Mouse (Mus musculus) forebrain, embryonic 16.5 days (tissue): Measurements from ENCODE around the gene Fry. TPM values are rescaled to one million over a fixed set of nuclear protein-coding genes. Genes with fewer than 3 reads are reported as not detected.

Source experiments
- ATAC-seq: fragments of 200-750 bp; cut with Nextera tagmentation; 2 replicates; pipeline ENCODE4 v1.8.0; 2017; ENCODE audit warnings: mild to moderate bottlenecking, moderate library complexity
- H3K27ac ChIP-seq: fragments of 300-500 bp; sonication (generic); 2 replicates; pipeline ENCODE4 v1.5.1; 2014; ENCODE audit warnings: low read length, control low read depth
- H3K27me3 ChIP-seq: fragments of 300-500 bp; sonication (generic); replicated peaks from 2 replicates; pipeline ENCODE4 v1.6.1; 2014; ENCODE audit warnings: low read length; ENCODE audit not compliant: control insufficient read depth, insufficient read depth
- H3K36me3 ChIP-seq: fragments of 300-500 bp; sonication (generic); 2 replicates; pipeline ENCODE4 v1.6.1; 2014; ENCODE audit not compliant: control insufficient read depth, insufficient read depth
- H3K4me1 ChIP-seq: fragments of 300-500 bp; sonication (generic); replicated peaks from 2 replicates; pipeline ENCODE4 v1.6.1; 2014; ENCODE audit warnings: low read length; ENCODE audit not compliant: control insufficient read depth, insufficient read depth
- H3K4me2 ChIP-seq: fragments of 300-500 bp; sonication (generic); 2 replicates; pipeline ENCODE4 v1.6.1; 2014; ENCODE audit warnings: mild to moderate bottlenecking, low read length, control low read depth
- H3K4me3 ChIP-seq: fragments of 300-500 bp; sonication (generic); replicated peaks from 2 replicates; pipeline ENCODE4 v1.5.1; 2014; ENCODE audit warnings: mild to moderate bottlenecking, low read length, control low read depth
- H3K9ac ChIP-seq: fragments of 300-500 bp; sonication (generic); replicated peaks from 2 replicates; pipeline ENCODE4 v1.6.1; 2014; ENCODE audit warnings: low read depth, low read length, control low read depth
- H3K9me3 ChIP-seq: fragments of 300-500 bp; sonication (generic); 2 replicates; pipeline ENCODE4 v1.6.1; 2016; ENCODE audit warnings: low read length; ENCODE audit not compliant: control insufficient read depth
- WGBS: fragments of 180-500 bp; shearing (Covaris S2); extraction: QIAGEN DNeasy Blood & Tissue Kit; methylation state at CpG from one replicate; pipeline ENCODE4 v1.1.7; 2014; 5-methylcytosine and 5-hydroxymethylcytosine counted together
- polyA plus RNA-seq: library from polyadenylated mRNA; unstranded; fragments of >200 nt; fragmentation: Nextera tagmentation; extraction: Ambion mirVana; gene quantifications from 2 replicates; pipeline ENCODE4 v1.2.1, GENCODE M21; 2015

Gene Fry
- polyA plus RNA-seq, 1 experiment from 2014 or later = 45.4 TPM

DNA sequence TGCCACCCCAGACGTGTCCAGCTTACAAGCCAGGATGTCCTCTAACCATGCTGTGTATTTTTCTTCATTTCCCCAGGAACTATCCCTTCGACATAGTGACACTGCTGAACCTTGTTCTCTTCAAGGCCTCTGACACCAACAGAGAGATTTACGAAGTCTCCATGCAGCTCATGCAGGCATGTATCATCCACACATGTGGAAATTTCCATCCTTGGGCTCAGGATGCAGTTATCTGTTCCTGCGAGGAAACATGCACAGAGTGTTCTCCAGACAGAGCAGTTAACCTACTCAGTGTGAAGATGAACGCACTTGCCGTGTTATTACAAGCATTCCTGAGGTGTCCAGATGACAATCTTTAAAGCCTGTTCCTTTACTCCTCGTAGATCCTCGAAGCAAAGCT, 286.4 kb downstream of the Fry start:
- Histone ChIP-seq H3K4me3 (no peak overlapping the region), H3K9ac (no peak overlapping the region), H3K27ac (no peak overlapping the region), H3K4me2 (no peak overlapping the region), H3K36me3 (peaks cover 26% of the 10 kb centered on the region), H3K4me1 (no peaks in the 10 kb centered on the region), H3K27me3 (no peaks in the 10 kb centered on the region), H3K9me3 (no peaks in the 10 kb centered on the region; the same call in 1 of the 2 replicates)
- WGBS = 79% methylated on average over 8 of the region's 8 CpGs
- ATAC-seq = no peak

DNA sequence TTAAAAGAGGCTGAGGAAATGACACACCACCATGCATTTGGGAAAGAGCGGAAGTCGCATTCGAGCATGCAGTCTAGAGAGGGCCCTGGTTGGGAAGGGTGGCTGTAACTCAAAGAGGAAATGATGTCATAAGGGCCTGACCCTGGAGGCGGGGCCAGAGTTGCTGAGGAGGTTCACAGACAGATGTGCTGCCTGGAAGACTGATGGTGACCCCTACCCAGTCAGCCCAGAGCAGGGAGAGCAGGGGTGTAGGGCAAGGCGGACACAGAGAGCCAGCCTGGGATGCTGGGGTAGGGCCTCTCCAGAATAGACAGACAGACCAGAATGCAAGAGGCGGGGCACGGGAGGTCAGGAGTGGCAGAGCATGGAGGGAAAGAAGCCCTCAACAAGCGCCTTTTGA, 290.5 kb downstream of the Fry start:
- WGBS = 89% methylated on average over 8 of the region's 8 CpGs
- no peak overlapping the region for H3K4me3 ChIP-seq
- no peaks in the 10 kb centered on the region for H3K27me3 ChIP-seq
- H3K27ac ChIP-seq = no peak overlapping the region
- no peak for ATAC-seq
- peaks cover 12% of the 10 kb centered on the region for H3K36me3 ChIP-seq
- H3K4me2 ChIP-seq = no peak overlapping the region
- H3K9ac ChIP-seq = no peak overlapping the region
- H3K9me3 ChIP-seq = no peaks in the 10 kb centered on the region
- H3K4me1 ChIP-seq = no peaks in the 10 kb centered on the region

DNA sequence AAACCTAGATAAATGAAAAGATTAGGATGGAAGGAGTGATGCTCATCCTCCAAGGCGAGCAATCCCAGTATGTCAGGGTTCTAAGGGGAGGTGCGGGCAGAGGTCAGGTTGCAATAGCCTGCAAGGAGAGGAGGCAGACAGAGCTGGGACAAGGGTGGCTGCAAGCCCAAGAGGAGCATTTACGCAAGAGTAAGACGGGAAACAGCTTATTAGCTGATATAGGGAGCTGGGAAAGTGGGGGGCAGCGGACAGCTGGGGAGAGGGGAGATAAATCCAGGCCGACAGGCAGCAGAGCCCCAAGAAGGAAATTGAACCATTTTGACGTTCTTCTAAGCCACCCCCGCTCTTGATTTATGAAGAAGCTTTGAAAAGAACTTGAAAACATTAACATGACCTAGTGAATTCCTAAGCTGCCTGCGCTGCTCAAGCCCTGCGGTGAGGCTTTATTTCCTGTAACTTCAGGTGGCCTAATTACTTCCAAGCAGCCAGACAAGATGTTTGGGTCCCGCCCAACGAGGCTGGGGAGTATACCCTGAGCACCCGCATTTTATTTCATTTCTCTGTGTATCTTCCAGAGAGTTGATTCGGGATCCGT, 291.1 kb downstream of the Fry start:
- ATAC-seq = no peak
- Histone ChIP-seq H3K27ac (no peak overlapping the region), H3K9me3 (peaks cover 1% of the 10 kb centered on the region), H3K4me1 (no peaks in the 10 kb centered on the region), H3K9ac (no peak overlapping the region), H3K36me3 (peaks cover 15% of the 10 kb centered on the region), H3K4me2 (no peak overlapping the region), H3K4me3 (no peak overlapping the region), H3K27me3 (no peaks in the 10 kb centered on the region)
- 68% methylated on average over 15 of the region's 15 CpGs for whole genome bisulfite sequencing

DNA sequence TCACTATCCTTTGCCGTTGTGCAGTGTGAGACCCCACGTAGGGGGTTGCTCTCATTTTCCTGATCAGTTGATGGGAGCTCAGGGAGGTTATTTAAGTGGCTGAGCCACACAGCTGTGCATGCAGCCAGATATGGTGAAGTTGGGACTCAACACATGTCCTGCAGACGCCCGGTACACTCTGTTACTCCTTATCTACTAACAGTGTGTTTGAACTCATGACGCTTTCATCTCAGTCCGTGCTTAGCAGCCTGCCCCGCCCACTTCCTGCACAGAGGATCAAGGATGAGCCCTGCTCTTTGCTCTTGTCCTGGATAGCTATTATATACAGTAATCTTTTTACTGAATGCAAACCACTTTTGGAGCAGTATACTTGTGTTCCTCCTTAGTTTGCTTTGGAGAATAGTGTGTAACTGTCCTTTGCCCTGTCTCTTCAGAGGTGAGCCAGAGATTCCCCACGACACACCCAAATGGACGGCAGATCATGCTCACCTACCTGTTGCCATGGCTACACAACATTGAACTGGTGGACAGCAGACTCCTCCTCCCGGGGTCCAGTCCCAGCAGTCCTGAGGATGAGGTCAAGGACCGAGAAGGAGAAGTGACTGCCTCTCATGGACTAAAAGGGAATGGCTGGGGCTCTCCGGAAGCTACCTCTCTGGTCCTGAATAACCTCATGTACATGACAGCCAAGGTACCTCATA, 294.5 kb downstream of the Fry start:
- Histone ChIP-seq H3K36me3 (peaks cover 40% of the 10 kb centered on the region), H3K9ac (no peak overlapping the region), H3K4me3 (no peak overlapping the region), H3K27me3 (no peaks in the 10 kb centered on the region), H3K4me2 (no peak overlapping the region), H3K4me1 (no peaks in the 10 kb centered on the region), H3K9me3 (peaks cover 7% of the 10 kb centered on the region), H3K27ac (no peak overlapping the region)
- no peak for ATAC-seq
- WGBS = 84% methylated on average over 12 of the region's 12 CpGs

DNA sequence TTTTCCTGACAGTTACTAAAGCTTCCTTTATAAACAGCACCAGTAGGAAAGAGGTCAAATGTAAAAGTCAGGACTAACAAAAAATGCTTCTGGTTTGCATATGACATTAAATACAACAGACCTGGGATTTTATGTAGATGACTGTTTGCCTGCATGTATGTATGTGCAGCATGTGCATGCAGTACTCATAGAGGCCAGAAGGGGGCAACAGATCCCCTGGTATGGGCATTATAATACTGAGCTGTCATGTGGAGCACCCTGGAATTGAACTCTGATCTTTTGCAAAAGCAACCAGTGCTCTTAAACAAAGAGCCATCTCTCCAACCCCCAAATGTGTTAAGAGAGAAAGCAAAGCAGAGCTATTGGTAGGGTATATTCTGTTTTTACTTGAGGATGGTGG, 296.4 kb downstream of the Fry start:
- peaks cover 7% of the 10 kb centered on the region for H3K9me3 ChIP-seq

DNA sequence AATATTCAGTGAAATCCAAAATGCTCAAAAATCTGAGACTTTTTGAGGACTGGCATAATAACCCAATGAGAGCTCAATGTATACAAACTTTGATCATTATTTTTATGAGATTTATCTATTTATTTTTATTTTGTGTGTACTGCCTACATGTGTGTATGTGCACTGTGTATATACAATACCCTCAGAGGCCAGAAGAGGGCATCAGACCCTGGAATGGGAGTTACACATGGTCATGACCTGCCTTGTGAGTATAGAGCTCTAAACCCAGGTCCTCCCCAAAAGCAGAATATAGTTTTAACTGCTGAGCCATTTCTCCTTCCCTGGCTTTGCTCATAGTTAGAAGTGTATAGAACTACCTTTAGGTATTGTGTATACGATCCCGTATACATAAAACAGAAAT, 298.8 kb downstream of the Fry start:
- peaks cover 43% of the 10 kb centered on the region for H3K36me3 ChIP-seq
- no peak overlapping the region for H3K9ac ChIP-seq
- H3K4me3 ChIP-seq = no peak overlapping the region
- no peaks in the 10 kb centered on the region for H3K4me1 ChIP-seq
- peaks cover 7% of the 10 kb centered on the region for H3K9me3 ChIP-seq
- H3K27me3 ChIP-seq = no peaks in the 10 kb centered on the region
- WGBS = 98% methylated on average over 2 of the region's 2 CpGs
- H3K27ac ChIP-seq = no peak overlapping the region
- H3K4me2 ChIP-seq = no peak overlapping the region
- ATAC-seq = no peak

More for the DNA sequence above, 296.4 kb downstream of the Fry start:
- no peak overlapping the region for H3K4me3 ChIP-seq
- no peak for ATAC-seq
- no peaks in the 10 kb centered on the region for H3K4me1 ChIP-seq
- H3K4me2 ChIP-seq = no peak overlapping the region
- H3K27ac ChIP-seq = no peak overlapping the region
- peaks cover 42% of the 10 kb centered on the region for H3K36me3 ChIP-seq
- no peak overlapping the region for H3K9ac ChIP-seq
- H3K27me3 ChIP-seq = no peaks in the 10 kb centered on the region

DNA sequence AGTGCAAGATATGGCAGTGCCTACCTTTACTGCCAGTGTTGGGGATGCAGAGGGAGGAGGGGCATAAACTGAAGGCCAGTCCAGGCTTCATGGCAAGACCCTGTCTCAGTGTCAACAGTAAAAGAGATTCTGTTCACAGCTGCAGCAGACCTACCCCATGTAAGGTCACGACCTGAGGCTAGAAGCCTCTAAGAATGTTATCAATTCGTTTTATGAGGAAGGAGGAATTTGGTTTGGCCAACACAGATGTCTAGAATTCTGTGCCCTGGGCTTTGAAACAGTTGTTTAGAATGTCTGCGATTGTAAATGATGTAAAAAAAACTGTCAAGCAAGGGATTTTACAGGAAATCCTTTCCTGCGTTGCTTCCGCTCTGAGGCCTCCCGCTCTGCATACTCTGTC, 299.6 kb downstream of the Fry start:
- Histone ChIP-seq H3K27ac (no peak overlapping the region), H3K9me3 (peaks cover 7% of the 10 kb centered on the region), H3K36me3 (peaks cover 51% of the 10 kb centered on the region), H3K4me3 (no peak overlapping the region), H3K4me2 (no peak overlapping the region), H3K9ac (no peak overlapping the region), H3K4me1 (no peaks in the 10 kb centered on the region), H3K27me3 (no peaks in the 10 kb centered on the region)
- ATAC-seq = no peak
- whole genome bisulfite sequencing = 80% methylated on average over 6 of the region's 6 CpGs

DNA sequence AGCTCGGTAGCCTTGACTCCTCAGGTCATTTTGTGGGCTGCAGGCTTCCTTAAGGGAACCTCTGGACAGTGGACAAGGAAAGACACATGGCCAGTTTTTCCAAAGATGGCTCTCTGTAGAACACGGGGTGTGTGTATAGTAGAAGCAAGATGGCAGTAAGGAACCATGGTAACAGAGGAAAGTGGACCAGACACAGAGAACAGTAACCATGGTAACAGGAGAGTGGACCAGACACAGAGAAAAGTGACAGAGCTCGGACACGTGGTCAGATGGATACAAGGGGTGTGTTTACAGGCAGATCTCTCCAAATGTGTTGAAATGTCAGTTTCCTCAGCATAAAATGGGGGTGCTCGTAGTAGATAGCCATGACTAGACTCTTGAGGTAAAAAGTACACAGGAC, 306.6 kb downstream of the Fry start:
- no peaks in the 10 kb centered on the region for H3K9me3 ChIP-seq
- no peaks in the 10 kb centered on the region for H3K4me1 ChIP-seq
- H3K4me2 ChIP-seq = no peak overlapping the region
- no peak overlapping the region for H3K4me3 ChIP-seq
- H3K9ac ChIP-seq = no peak overlapping the region
- no peak for ATAC-seq
- H3K36me3 ChIP-seq = peaks cover 21% of the 10 kb centered on the region
- H3K27ac ChIP-seq = no peak overlapping the region
- WGBS = 75% methylated on average over 5 of the region's 5 CpGs
- no peaks in the 10 kb centered on the region for H3K27me3 ChIP-seq

DNA sequence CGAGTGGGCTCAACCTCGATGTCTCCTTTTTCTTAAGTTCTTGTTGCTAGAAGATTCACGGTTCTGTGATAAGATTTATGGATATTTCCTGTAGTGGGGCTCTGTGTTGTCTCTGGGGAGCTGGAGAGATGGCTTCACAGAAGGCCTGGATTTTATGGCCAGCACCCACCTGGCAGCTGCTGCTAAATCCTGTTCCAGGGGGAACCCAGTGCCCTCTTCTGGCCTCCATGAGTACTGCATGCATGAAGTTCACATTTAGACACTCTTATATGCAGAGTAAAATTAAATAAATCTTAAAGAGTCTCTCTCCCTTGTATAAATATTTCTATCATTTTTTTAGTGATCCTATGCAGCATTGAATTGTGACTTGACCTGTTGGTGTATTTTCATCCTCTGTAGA, 308.1 kb downstream of the Fry start:
- no peak for ATAC-seq
- Histone ChIP-seq H3K27ac (no peak overlapping the region), H3K36me3 (peaks cover 29% of the 10 kb centered on the region), H3K9me3 (no peaks in the 10 kb centered on the region), H3K9ac (no peak overlapping the region), H3K4me3 (no peak overlapping the region), H3K4me2 (no peak overlapping the region), H3K4me1 (no peaks in the 10 kb centered on the region), H3K27me3 (no peaks in the 10 kb centered on the region)
- WGBS = 93% methylated on average over 3 of the region's 3 CpGs
